Mouse (Mus musculus) CH12.LX (cell line): ENCODE results near the gene Zc3hav1l. TPM values are rescaled to one million over a fixed set of nuclear protein-coding genes. Genes with fewer than 3 reads are reported as not detected.

Experiments
- DNase-seq: peaks from one replicate; pipeline ENCODE4 v3.0.0-alpha.2; 2013; ENCODE audit errors: extremely low read depth
- H3K27ac ChIP-seq: 2 replicates; pipeline ENCODE4 v1.5.1; 2012; ENCODE audit warnings: low read depth, mild to moderate bottlenecking, control low read depth, moderate library complexity; ENCODE audit not compliant: insufficient read depth
- H3K27me3 ChIP-seq: replicated peaks from 2 replicates; pipeline ENCODE3; 2012; ENCODE audit warnings: inconsistent platforms
- H3K36me3 ChIP-seq, 2 experiments: replicated peaks in 1 of 2; 2 replicates each; pipeline versions ENCODE3 to v1.6.1; 2012; ENCODE audit warnings: inconsistent platforms in 1 of 2, low read length in 1 of 2, mild to moderate bottlenecking in 1 of 2, mixed read lengths in 1 of 2, moderate library complexity in 1 of 2; ENCODE audit not compliant: control insufficient read depth in 1 of 2, insufficient read depth in 1 of 2
- H3K4me1 ChIP-seq, 2 experiments: 2 replicates each; pipeline ENCODE4 v1.6.1; 2012; ENCODE audit warnings: inconsistent platforms in 1 of 2, moderate library complexity in 1 of 2; ENCODE audit not compliant: insufficient read depth in 2 of 2, control insufficient read depth in 1 of 2
- H3K4me2 ChIP-seq: 2 replicates; pipeline ENCODE4 v1.6.1; 2012; ENCODE audit warnings: low read depth, mild to moderate bottlenecking, control low read depth; ENCODE audit not compliant: poor library complexity, insufficient read depth, severe bottlenecking
- H3K4me3 ChIP-seq, 3 experiments: fragments of 150-350 bp in 1 of 3; sonication (generic) in 1 of 3; replicated peaks in 1 of 3; 2 replicates each; pipeline versions ENCODE3 to v1.5.1; 2011 to 2012; ENCODE audit warnings: low read depth in 2 of 3, low read length in 2 of 3, mild to moderate bottlenecking in 2 of 3, moderate library complexity in 2 of 3, control low read depth in 1 of 3, improper control_type of control experiment in 1 of 3, inconsistent platforms in 1 of 3, mixed read lengths in 1 of 3; ENCODE audit not compliant: poor library complexity in 1 of 3
- H3K79me2 ChIP-seq: replicated peaks from 2 replicates; pipeline ENCODE4 v1.6.1; 2012; ENCODE audit warnings: mild to moderate bottlenecking, moderate library complexity; ENCODE audit not compliant: control insufficient read depth, poor library complexity, insufficient read depth, severe bottlenecking; ENCODE audit errors: extremely low read depth
- H3K9ac ChIP-seq: 2 replicates; pipeline ENCODE4 v1.6.1; 2012; ENCODE audit warnings: low read depth, mild to moderate bottlenecking, control low read depth, moderate library complexity; ENCODE audit not compliant: insufficient read depth
- H3K9me3 ChIP-seq: replicated peaks from 2 replicates; pipeline ENCODE3; 2012; ENCODE audit warnings: low read length, inconsistent platforms, mixed read lengths
- BHLHE40 ChIP-seq: IDR thresholded peaks from 2 replicates; pipeline ENCODE4 v1.6.1; 2011; ENCODE audit warnings: mild to moderate bottlenecking, low read depth, low read length, improper control_type of control experiment
- CHD2 ChIP-seq: IDR thresholded peaks from 2 replicates; pipeline ENCODE4 v1.6.1; 2011; ENCODE audit warnings: low read length, improper control_type of control experiment
- E2F4 ChIP-seq: IDR thresholded peaks from 2 replicates; pipeline ENCODE4 v1.6.1; 2011; ENCODE audit warnings: low read depth, low read length, improper control_type of control experiment; ENCODE audit not compliant: insufficient replicate concordance
- EP300 ChIP-seq: IDR thresholded peaks from 2 replicates; pipeline ENCODE4 v1.6.1; 2011; ENCODE audit warnings: low read length, improper control_type of control experiment
- HCFC1 ChIP-seq: IDR thresholded peaks from 2 replicates; pipeline ENCODE4 v1.6.1; 2012; ENCODE audit warnings: low read depth, mild to moderate bottlenecking, inconsistent platforms, low read length, improper control_type of control experiment
- JUND ChIP-seq: conservative IDR thresholded peaks from 2 replicates; pipeline ENCODE4 v1.6.1; 2011; ENCODE audit warnings: low read depth, low read length, improper control_type of control experiment
- KAT2A ChIP-seq: IDR thresholded peaks from 2 replicates; pipeline ENCODE4 v1.6.1; 2012; ENCODE audit warnings: low read length, improper control_type of control experiment, inconsistent platforms; ENCODE audit not compliant: insufficient replicate concordance
- MAX ChIP-seq: IDR thresholded peaks from 2 replicates; pipeline ENCODE4 v1.6.1; 2011; ENCODE audit warnings: low read length, improper control_type of control experiment
- MYC ChIP-seq: IDR thresholded peaks from 2 replicates; pipeline ENCODE4 v1.6.1; 2011; ENCODE audit warnings: low read depth, mild to moderate bottlenecking, improper control_type of control experiment, low read length
- NRF1 ChIP-seq: IDR thresholded peaks from 2 replicates; pipeline ENCODE4 v1.6.1; 2014; ENCODE audit warnings: low read depth, mild to moderate bottlenecking, inconsistent platforms, low read length, improper control_type of control experiment, moderate library complexity
- PAX5 ChIP-seq: IDR thresholded peaks from 2 replicates; pipeline ENCODE4 v1.6.1; 2012; ENCODE audit warnings: low read length, inconsistent platforms, mixed read lengths
- SIN3A ChIP-seq: IDR thresholded peaks from 2 replicates; pipeline ENCODE4 v1.6.1; 2012; ENCODE audit warnings: low read length, improper control_type of control experiment, inconsistent platforms
- SMC3 ChIP-seq: IDR thresholded peaks from 2 replicates; pipeline ENCODE4 v1.6.1; 2011; ENCODE audit warnings: low read depth, low read length, improper control_type of control experiment
- TBP ChIP-seq: conservative IDR thresholded peaks from 2 replicates; pipeline ENCODE4 v1.6.1; 2011; ENCODE audit warnings: low read depth, low read length, improper control_type of control experiment
- TCF12 ChIP-seq: IDR thresholded peaks from 2 replicates; pipeline ENCODE4 v1.6.1; 2014; ENCODE audit warnings: low read depth, mild to moderate bottlenecking, inconsistent platforms, low read length, improper control_type of control experiment
- UBTF ChIP-seq: IDR thresholded peaks from 2 replicates; pipeline ENCODE4 v1.6.1; 2012; ENCODE audit warnings: low read depth, mild to moderate bottlenecking, inconsistent platforms, low read length, improper control_type of control experiment, moderate library complexity
- USF1 ChIP-seq: IDR thresholded peaks from 2 replicates; pipeline ENCODE4 v1.6.1; 2014; ENCODE audit warnings: low read depth, mild to moderate bottlenecking, inconsistent platforms, low read length, improper control_type of control experiment
- USF2 ChIP-seq: conservative IDR thresholded peaks from 2 replicates; pipeline ENCODE4 v1.6.1; 2011; ENCODE audit warnings: low read depth, low read length, improper control_type of control experiment
- ZC3H11A ChIP-seq: IDR thresholded peaks from 2 replicates; pipeline ENCODE4 v1.6.1; 2012; ENCODE audit warnings: low read depth, mild to moderate bottlenecking, inconsistent platforms, low read length, improper control_type of control experiment
- ZKSCAN1 ChIP-seq: IDR thresholded peaks from 2 replicates; pipeline ENCODE4 v1.6.1; 2012; ENCODE audit warnings: low read depth, inconsistent platforms, low read length, improper control_type of control experiment, borderline replicate concordance
- ZNF384 ChIP-seq: IDR thresholded peaks from 2 replicates; pipeline ENCODE4 v1.6.1; 2012; ENCODE audit warnings: low read depth, low read length, improper control_type of control experiment, inconsistent platforms
- dilution Hi-C: fragments of 300-500 bp; cut with MboI; formaldehyde crosslinking; loops from 2 replicates; pipeline ENCODE4 v1.14.3; 2020; ENCODE audit warnings: low sequenced_read_pairs; ENCODE audit not compliant: extremely low pct_unique_long_range_greater_than_20kb, extremely low pct_ligation_motif_present
- in situ Hi-C: fragments of 300-500 bp; cut with MboI; formaldehyde crosslinking; loops from 3 replicates; pipeline ENCODE4 v1.14.3; 2019; ENCODE audit warnings: low sequenced_read_pairs, low pct_ligation_motif_present, low pct_unique_long_range_greater_than_20kb, mixed read lengths
- polyA plus RNA-seq: library from polyadenylated mRNA; unstranded; fragments of >175 nt; gene quantifications from 2 replicates; pipeline ENCODE4 v1.2.1, GENCODE M21; 2012; ENCODE audit warnings: low read depth; ENCODE audit not compliant: insufficient read length
- total RNA-seq, 2 experiments: library from RNA; depleted of rRNA; stranded (reverse); fragments of 300-350 nt in 1 of 2; fragments of >200 nt in 1 of 2; gene quantifications; 2 replicates each; pipeline ENCODE4 v1.2.3; 2012 to 2014

The Zc3hav1l gene
- total and polyA plus RNA-seq, 3 experiments = 2.9 to 6.3 (median 3.1) TPM

GRCm38 (mm10) chr6:38257506-38257905 is 41.6 kb downstream of the Zc3hav1l start:
- TF ChIP-seq SIN3A (no peak), ZC3H11A (no peak), TCF12 (no peak), JUND (no peak), CHD2 (no peak), EP300 (no peak), HCFC1 (no peak), PAX5 (no peak), SMC3 (no peak), E2F4 (no peak), USF2 (no peak), USF1 (no peak), KAT2A (no peak), BHLHE40 (no peak), UBTF (no peak), MAX (no peak)
- Histone ChIP-seq H3K4me1 (peaks cover 9 to 39% of the 10 kb centered on the region in 2 experiments), H3K4me3 (no peak overlapping the region), H3K4me2 (no peak overlapping the region), H3K27me3 (no peaks in the 10 kb centered on the region), H3K36me3 (no peaks in the 10 kb centered on the region), H3K9ac (no peak overlapping the region), H3K9me3 (no peaks in the 10 kb centered on the region), H3K27ac (no peak overlapping the region), H3K79me2 (no peaks in the 10 kb centered on the region)
- dilution Hi-C loops (no loop called here), in situ Hi-C loops (loop anchor here (10.0 kb wide), 1 partner anchor 53 kb away; no protein-coding TSS in a partner anchor)
- DNase-seq = no peak

- H3K4me2 ChIP-seq = no peak overlapping the region
- no peaks in the 10 kb centered on the region for H3K9me3 ChIP-seq
- no peaks in the 10 kb centered on the region for H3K79me2 ChIP-seq
- peaks cover 10 to 46% of the 10 kb centered on the region in 2 experiments for H3K4me1 ChIP-seq
- no peak overlapping the region for H3K9ac ChIP-seq
- H3K4me3 ChIP-seq = no peak overlapping the region
- no peaks in the 10 kb centered on the region for H3K36me3 ChIP-seq
- in situ Hi-C loops = loop anchor here (10.0 kb wide), 1 partner anchor 52 kb away; no protein-coding TSS in a partner anchor
- H3K27ac ChIP-seq = no peak overlapping the region
- TF ChIP-seq SIN3A = no peak
- no peak for TF ChIP-seq MYC
- TF ChIP-seq TBP = no peak
- no peak for TF ChIP-seq SMC3
- TF ChIP-seq ZKSCAN1 = no peak
- TF ChIP-seq USF1 = no peak
- no peak for TF ChIP-seq NRF1
- TF ChIP-seq EP300 = no peak
- no peak for TF ChIP-seq ZNF384
- no peak for TF ChIP-seq TCF12
- TF ChIP-seq, all 38 proteins: peak for 0
- H3K27me3 ChIP-seq = no peaks in the 10 kb centered on the region
- DNase-seq = no peak
- dilution Hi-C loops = no loop called here
Observed at GRCm38 (mm10) chr6:38256793-38257192, 42.3 kb downstream of the Zc3hav1l start.
